Mouse (Mus musculus) brain, embryonic 14.5 days (tissue): ENCODE data around the gene Prkca. TPM values are rescaled to one million over a fixed set of nuclear protein-coding genes. Genes with fewer than 3 reads are reported as not detected.
A peak's percentile ranks its signal among the peaks of the same experiment; 100 is the strongest.

Source experiments
- DNase-seq: peaks from one replicate; pipeline ENCODE4 v3.0.0-alpha.2; 2011; ENCODE audit warnings: low read depth
- CTCF ChIP-seq: fragments of 200-500 bp; IDR thresholded peaks from 2 replicates; pipeline ENCODE4 v1.5.1; 2012; ENCODE audit warnings: inconsistent platforms, mild to moderate bottlenecking, moderate library complexity, borderline replicate concordance; ENCODE audit not compliant: insufficient read depth, insufficient read length; ENCODE audit errors: extremely low read depth
- POLR2A ChIP-seq: fragments of 200-500 bp; IDR thresholded peaks from 2 replicates; pipeline ENCODE4 v1.6.1; 2012; ENCODE audit warnings: mild to moderate bottlenecking, inconsistent platforms, borderline replicate concordance; ENCODE audit not compliant: poor library complexity, insufficient read depth, insufficient read length, severe bottlenecking; ENCODE audit errors: extremely low read depth
- polyA plus RNA-seq: library from polyadenylated mRNA; depleted of rRNA; stranded (reverse); fragments of >200 nt; gene quantifications from 2 replicates; pipeline ENCODE4 v1.2.3, GENCODE M21; 2012; rRNA removed

Gene Prkca
- polyA plus RNA-seq, 1 experiment: 13.1 TPM

DNA sequence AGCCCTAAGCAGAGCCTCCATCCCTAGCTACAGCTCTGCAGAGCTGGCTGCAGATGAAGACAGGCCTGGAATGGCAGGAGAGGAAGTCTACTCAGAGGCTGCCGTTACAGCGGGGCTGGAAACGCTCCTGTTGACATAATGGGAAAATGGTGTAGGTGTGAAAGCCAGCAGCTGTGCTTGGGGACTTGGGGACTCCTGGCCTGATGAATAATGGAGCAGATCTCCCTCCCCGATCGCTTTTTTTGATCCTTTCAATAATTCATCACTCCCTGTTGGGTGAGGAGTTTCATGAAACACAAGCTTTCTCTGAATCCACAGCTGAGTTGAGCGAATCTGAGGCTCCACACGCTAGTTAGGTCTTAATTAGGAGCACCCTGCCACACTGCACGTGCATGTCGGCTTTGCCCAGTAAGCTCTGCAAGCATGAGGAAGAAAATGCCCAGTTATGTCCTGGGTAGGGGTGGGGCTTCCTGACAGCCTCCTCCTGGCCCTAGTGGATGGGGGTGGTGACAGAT, 425.9 kb downstream of the Prkca start:
- TF ChIP-seq CTCF (no peak), POLR2A (no peak)
- peak; percentile 89 for DNase-seq

DNA sequence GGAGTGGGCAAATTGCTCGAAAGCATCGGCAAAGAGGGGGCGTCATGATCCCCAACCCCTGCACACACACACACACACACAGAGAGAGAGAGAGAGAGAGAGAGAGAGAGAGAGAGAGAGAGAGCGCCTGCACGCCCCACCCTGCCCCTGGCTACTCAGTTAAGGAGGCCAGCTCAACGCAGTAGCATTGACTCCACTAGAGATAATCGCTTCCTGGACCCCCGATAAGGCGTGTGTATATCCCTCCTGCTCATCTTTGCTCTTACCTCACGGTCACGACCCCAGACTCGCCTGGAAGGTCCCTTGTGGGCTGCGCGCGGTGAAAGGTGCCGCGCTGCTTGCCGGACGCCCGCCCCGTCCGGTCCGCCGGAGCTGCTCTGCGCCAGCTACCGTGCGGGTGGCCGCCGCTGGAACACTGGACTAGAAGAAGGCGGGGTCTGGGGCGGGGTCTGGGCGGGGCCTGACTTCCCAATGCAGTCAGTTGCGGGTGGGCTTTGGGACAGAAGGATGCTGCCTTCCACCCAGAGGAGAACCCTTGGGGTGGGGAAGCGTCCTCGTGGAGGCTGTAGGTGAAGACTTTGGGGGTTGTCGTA, 429.0 kb downstream of the Prkca start, which contains the start of gene Cacng5:
TSS of gene Cacng5 (minus strand) at position 422 of the 593 bp plus-strand sequence.
- peak; percentile 75 for DNase-seq
- TF ChIP-seq POLR2A: no peak
- no peak for TF ChIP-seq CTCF

DNA sequence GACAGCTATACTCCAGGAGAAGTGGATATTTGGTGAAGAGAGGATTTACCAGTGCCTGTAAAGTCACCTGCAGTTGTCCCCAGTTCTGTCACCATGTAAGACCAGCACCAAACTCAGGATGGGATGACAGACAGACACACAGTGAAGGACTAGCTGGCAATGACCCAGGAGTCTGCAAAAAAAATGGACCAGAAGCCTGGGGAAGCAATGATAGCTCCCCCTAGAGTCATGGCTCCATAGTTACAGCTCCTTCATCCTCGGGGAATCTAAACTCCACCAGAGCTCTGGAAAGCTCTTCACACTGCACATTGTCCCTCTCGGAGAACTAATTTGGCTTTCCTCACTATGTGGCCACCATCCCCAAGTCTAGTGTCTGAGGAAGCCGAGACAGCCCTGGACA, 430.4 kb downstream of the Prkca start:
- TF ChIP-seq POLR2A: no peak
- TF ChIP-seq CTCF: peak; percentile 32; the same call in 1 of the 2 replicates
- no peak for DNase-seq

DNA sequence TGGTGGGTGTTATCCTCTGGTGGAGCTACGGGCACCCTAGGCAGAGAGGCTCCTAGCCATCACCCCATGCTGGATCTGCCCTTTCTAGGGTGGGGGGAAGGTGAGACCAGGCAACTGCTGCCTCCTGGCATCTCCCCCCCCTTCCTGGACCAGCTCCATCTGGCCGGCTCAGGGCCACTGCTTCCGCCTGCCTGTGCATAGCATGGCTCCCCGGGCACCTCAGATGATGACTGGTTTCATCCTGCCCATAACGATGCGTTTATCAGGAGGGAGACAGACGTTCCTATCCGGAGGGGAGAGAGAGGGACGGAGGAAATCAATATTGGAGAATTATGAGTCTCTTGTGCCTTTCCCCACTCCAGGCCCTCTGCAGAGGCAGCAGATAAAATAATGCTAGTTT, 438.4 kb downstream of the Prkca start:
- TF ChIP-seq POLR2A: no peak
- no peak for TF ChIP-seq CTCF
- no peak for DNase-seq

DNA sequence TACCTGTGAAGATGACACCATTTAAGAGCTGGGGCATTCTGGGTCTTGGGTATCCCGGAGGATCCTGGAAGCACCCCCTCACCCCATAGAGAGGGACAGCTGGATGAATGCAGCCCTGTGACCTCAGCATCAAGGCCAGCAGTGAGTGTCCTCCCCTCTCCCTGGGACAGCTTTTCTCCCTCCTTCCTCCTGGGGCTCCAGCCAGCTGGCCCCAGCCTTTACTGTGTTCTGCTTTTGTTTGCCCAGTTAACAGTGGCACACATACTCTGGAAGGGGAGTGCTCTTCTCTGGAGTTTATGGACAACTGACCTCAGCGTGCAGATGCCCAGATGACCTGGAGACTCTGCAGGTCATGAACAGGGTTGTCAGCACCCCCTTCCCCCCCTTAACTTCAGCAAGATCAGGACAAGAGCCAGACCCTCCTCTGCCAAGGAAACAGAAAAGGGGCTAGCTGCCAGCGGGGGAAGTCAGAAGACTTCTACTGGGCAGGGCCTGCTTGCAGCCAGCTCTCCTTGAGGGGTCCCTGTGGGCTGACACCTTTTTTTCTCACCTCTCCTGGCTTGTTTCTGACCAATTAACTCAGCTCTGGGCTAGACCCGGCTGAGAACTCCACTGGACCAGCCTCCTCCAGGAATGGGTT, 439.6 kb downstream of the Prkca start:
- DNase-seq: no peak
- TF ChIP-seq POLR2A (no peak), CTCF (no peak)

DNA sequence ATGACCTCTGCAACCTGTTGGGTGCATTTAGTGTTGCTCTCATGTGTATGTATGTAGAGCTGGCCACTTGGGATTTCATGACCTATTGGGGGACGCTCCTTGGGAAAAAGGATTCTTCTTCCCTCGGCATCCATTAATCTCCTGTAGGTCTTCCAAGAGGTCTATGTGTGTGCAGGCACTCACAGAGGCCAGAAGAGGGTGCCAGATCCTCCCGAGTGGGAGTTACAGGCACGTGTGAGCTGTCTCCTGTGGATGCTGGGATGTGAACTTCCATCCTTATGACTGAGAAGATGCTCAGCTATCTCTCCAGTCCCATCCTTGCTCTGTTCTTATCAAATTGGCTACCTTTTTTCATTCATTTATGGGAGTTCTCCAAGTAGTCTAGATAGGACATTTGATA, 443.3 kb downstream of the Prkca start:
- DNase-seq: peak; percentile 65

DNA sequence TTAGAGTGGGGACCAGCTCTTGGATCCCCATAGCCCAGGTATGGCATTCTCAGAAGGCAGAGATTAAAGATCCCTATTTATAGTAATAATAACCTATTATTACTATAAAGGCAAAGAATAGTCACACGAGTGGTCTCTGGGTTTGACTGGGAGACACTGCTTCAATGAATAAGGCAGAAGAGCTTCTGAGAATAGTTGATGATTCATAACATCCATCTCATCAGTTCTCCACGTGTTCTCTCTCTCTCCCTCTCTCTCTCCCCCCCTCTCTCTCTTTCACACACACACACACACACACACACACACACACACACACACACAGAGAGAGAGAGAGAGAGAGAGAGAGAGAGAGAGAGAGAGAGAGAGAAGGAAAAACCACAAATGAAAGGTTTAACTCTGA, 445.0 kb downstream of the Prkca start:
- TF ChIP-seq CTCF (no peak), POLR2A (no peak)
- DNase-seq: no peak

More for the DNA sequence above, 443.3 kb downstream of the Prkca start:
- no peak for TF ChIP-seq POLR2A
- peak; percentile 47; the same call in 1 of the 2 replicates for TF ChIP-seq CTCF

DNA sequence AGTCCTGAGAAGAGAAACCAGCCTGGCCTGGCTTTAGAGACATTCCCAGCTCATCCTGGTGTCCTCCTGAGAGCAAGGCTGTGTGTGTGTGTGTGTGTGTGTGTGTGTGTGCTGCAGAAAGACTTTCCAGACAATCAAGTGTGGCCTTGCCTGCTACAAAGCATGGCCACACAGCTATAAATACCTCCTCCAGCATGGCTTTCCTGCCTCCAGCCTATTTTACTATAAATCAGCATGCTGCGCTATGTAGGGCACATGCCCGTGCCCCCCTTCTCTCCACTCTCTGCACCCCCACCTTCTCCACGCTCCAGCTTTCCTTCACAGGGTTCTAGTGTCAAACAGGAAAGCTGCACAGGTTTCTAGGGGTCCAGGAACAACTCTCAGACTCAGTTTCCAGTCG, 448.1 kb downstream of the Prkca start:
- TF ChIP-seq CTCF (no peak), POLR2A (no peak)
- DNase-seq: no peak

DNA sequence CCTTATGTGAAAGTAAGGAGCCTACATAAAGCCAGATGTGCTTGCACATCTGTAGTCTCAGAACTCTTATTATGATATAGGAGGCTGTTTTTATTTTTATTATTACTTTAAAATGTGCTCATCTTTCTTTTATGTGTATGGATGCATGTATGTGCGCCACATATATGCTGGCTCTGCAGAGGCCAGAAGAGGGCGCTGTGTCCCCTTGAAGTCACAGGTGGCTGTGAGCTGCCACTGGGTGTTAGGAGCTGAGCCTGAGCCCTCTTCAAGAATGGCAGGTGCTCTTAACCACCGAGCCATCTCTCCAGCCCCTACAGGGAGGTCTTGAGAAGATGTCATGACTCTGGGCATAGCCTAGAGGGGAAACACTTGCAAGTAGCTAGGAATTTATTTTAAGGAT, 452.4 kb downstream of the Prkca start:
- no peak for DNase-seq
- TF ChIP-seq CTCF (peak; percentile 19; the same call in 1 of the 2 replicates), POLR2A (no peak)

DNA sequence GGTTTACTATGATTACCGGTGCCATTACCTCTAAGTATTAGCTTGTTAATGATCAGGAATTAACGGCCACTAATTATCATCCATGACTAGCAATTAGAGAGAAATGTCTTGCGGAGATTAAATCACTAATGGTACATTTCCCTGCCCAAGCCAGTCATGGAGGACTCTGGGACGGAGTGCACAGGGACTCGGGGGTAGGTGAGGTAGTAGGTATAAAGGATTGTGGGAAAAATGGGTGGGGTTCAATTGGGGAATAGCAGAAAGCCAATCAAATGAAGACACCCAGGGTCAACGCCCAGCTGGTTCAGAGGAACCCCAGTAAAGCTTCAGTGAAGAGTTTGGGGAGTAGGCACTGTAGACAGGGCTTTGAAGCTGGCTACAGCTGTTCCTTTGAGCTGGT, 456.4 kb downstream of the Prkca start:
- TF ChIP-seq POLR2A: no peak
- no peak for DNase-seq

Other genes starting within 250 kb of the Prkca start
- gene Apoh, start 574 bp downstream of the Prkca start, polyA plus RNA-seq: 0.08 and 0.19 TPM in 2 replicates
- gene Cep112, start 81.3 kb upstream of the Prkca start, polyA plus RNA-seq: 10.7 and 13.3 TPM in 2 replicates